Mouse (Mus musculus): ENCODE measurements around the gene Gpam.

The Gpam gene

DNA sequence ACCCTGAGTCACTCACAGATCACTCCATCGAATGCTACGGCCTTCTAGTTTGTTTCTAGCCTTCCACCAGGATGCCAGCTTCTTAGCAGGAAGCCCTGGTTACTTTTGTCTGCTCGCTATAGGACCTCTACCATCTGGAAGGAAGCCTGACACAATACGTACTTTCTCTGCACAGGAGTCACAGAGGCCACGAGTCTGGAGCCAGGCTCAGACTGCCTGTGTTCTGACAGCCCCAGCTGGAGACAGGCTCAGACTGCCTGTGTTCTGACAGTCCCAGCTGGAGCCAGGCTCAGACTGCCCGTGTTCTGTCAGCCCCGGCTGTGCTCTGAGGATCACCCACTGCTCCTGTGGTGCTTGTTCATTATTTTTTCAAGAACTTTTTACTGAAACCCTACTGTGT, 10.8 kb upstream of the Gpam start:
- no peak for DNase-seq

DNA sequence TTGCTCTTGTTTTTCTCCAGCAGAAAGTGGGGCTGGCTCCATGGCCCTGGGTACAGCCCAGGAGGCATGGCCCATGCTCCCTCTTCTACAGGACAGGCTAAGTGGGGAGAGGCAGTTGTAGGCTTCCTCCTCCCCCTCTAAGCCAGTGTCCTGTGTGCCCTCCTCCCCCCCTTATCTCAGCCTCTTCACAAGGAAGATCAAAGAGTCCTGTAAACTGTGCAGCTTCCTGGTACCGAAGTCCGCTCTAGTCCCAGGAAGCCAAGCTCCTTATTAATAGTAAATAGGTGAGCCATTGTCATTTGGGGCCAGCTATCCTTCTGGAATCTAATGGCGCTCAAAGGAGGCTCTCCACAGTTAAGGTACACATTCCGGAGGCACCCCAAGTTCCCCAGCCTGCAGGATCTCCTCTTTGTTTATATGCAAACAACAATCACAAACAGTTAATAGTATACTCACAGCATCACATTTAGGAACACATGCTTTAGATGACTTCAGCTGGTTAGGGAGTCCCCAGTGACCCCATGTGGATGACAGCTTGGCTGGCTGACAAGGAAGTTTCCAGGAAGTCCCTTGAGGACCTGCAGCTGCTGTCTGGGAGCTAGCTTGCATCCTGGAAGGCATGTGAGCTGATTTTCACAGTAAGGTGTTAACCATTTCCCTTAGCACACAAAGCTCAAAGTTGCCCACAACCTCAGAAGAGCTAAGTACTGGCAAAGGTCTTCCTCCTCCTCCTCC, 9.8 kb upstream of the Gpam start:
- DNase-seq = peak in 1 of 2 experiments; percentile 3

GRCm38 (mm10) chr19:55135918-55136317, 8.9 kb upstream of the Gpam start:
- DNase-seq = no peak

- DNase-seq = no peak
Observed at GRCm38 (mm10) chr19:55134521-55134920, 7.5 kb upstream of the Gpam start.

- no peak for DNase-seq
Observed at GRCm38 (mm10) chr19:55132476-55132875, 5.4 kb upstream of the Gpam start.

GRCm38 (mm10) chr19:55131747-55132146, 4.7 kb upstream of the Gpam start:
- no peak for DNase-seq

DNA sequence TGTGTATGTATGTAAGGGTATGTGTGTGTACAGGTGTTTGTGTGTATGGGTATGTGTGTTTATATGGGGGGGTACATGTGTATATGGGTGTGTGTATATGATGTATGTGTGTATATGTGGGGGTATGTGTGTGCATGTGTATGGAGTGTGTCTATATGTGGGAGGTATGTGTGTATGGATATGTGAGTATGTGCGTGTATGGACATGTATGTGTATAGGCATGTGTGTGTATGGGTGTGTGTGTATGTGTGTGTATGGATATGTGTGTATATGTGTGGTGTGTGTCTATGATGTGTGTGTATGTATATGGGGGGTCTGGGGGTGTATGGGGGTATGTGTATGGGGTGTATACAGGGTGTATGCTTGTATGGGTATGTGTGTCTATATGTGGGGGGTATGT, 1.4 kb upstream of the Gpam start:
- no peak for DNase-seq

DNA sequence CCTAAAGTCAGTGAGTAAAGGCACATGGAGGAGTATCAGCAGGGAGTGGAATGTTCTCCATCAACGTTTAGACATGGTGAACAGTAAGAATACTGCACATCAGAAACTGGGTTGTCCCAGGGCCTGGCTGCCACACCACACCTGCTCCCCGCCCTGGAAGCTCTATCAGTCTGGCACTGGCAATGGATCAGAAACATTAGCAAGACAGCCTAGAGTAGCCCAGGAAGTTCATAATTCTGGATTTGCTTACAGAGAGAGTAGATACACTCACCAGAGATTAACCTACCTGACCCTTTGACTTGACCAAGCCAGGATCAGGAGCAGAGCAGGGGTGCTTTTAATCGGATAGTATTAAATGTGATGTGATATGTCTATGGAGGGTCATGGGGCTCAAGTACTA, 1.6 kb downstream of the Gpam start:
- no peak for DNase-seq

- DNase-seq = no peak
Observed at GRCm38 (mm10) chr19:55123001-55123536, 4.0 kb downstream of the Gpam start.

GRCm38 (mm10) chr19:55122351-55122980, 4.6 kb downstream of the Gpam start:
- no peak for DNase-seq

- no peak for DNase-seq
Observed at GRCm38 (mm10) chr19:55121836-55122235, 5.2 kb downstream of the Gpam start.

GRCm38 (mm10) chr19:55120518-55121244, 6.4 kb downstream of the Gpam start:
- no peak for DNase-seq

- no peak for DNase-seq
Observed at GRCm38 (mm10) chr19:55119541-55119940, 7.5 kb downstream of the Gpam start.

- no peak for DNase-seq
Observed at GRCm38 (mm10) chr19:55117991-55118390, 9.0 kb downstream of the Gpam start.

- DNase-seq = no peak
Observed at GRCm38 (mm10) chr19:55117059-55117815, 9.8 kb downstream of the Gpam start.

- DNase-seq = no peak
Observed at GRCm38 (mm10) chr19:55115532-55115931, 11.5 kb downstream of the Gpam start.

DNA sequence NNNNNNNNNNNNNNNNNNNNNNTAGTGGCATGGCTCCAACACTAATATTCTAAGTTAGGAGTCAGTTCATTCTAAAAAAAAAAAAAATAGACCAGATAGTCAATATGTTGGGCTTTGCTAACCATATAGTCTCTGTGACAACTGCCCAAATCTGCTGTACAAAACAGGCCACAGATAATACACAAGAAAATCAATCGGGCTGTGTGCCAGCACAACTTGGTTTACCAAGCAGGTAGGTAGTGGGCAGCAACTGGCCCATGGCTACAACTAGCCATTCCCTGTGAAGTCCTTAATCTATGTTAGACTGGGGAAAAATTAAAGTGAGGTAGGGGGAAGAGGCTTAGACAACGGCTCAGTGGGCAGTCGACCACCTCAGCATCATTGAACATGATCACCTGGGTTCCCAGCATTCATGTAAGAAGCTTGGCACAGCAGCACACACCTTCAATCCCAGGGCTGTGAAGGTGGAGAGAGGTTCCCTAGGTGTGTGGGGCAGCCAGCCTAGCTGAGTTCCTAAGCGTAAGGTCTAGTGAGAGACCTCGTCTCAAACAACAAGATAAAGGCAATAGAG, 12.1 kb downstream of the Gpam start:
- no peak for DNase-seq

GRCm38 (mm10) chr19:55107896-55108295, 19.1 kb downstream of the Gpam start:
- no peak for DNase-seq

DNA sequence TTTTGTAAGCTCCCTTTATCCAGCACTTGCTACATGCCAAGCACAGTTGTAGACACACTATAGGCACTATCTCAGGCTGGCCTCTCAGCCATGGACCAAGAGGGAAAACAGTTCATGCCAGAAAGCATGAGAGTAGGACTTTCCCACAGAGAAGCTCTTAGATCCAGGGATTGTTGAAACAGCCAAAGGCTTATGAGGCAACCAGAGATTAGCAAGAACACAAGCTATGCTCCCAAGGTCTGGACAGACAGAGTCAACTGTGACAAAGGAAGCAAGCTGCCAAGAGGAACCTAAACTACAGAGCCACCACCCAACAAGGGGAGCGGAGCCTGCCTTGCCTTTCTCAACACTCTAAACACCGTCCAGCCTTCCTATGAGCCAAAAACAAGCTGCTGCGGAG, 21.1 kb downstream of the Gpam start:
- DNase-seq = no peak

DNA sequence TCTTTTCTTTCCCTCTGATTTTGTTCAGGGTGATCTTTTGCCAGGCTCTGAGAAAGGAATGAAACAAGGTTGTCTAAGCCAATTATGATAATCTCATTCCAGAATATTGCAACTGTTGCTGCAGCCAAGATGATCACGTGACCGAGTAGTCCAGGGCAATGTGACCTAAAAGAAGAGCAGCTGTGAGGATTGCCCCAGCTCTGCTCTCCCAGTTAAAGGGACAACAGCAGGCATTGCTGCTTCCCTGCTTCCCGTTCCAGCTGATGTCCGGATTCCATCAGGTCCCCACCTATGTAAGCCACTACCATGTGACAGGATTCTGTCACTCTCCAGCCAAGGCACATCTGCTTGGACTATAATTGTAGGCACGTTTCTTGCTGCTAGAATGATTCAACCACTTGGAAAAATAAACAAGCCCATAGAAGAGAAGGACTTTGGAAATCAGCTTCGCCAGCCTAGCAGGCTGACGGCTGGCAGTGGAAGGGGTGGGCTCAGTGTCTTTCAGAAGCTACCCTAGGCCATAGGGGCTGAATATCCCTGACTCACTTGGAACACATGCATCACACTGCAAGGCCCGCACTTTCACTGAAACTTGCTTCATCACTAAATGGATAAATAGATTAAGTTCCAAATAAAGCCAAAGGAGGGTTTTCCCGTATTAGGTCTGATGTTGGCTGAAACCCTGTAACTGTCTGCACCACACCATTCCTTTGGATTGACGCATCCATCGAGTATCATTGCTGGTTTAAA, 23.8 kb downstream of the Gpam start:
- no peak for DNase-seq

- DNase-seq = no peak
Observed at GRCm38 (mm10) chr19:55101659-55102058, 25.4 kb downstream of the Gpam start.
